Mouse (Mus musculus): ENCODE measurements around the gene Tjp3.
A peak's percentile ranks its signal among the peaks of the same experiment; 100 is the strongest.

Gene Tjp3

DNA sequence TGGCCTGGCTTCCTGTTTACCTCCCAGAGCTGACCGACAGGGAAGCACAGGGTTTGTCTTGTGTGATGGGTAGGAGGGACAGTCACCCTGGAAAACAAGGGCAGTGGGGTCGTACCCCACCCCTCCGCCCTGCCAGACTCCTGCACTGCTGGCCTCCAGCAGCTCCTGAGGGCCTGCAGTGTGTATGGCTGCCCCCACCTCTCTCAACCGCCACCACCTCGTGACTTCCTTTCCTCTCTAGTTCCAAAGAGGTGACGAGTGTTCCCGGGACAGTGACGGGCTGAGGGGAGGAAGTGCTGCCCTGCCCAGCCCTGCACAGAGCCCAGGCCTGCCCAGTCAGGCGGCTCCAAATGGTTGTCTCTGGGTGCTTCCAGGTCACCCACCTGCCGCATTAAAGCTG, 6.5 kb upstream of the Tjp3 start:
- DNase-seq (ENCODE audit: low spot score in 2 of 2): no peak

DNA sequence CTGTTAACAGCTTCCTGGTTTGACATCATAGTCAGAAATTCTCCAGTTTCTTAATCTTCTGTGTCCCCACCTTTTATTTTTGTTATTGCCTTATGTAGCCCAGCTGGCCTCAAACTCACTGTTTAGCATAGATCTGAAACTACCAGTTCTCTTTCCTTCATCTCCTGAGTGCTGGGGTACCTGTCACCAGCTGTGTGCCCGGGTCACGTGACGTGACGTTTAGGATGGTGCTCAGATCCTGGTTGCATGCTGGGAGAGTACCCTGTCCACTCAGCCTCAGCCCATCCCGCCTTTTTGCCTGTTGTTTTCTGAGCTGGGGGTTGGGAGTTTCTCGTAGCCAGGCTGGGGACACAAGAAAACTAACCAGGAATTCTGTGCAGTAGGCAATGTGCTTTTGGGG, 5.9 kb upstream of the Tjp3 start:
- no peak for DNase-seq (ENCODE audit: low spot score in 2 of 2)

DNA sequence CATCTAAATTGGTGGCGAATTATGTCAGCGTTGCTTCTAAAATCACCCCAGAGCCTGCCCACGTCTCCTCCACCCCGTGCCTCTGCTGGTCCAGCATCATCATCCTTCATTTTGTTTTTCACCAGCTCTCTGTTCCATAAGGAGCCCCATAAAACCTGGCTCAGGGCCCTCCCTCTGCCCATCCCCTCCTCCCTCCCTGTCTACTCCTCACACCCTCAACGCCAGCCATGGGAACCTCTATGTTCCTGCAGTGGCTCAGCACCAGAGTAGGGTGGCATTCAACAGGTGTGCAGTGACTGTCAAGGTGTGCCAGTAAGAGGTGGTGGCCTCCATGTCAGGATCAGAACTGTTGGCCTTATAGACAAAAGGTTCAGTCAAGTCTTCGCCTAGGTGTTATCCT, 3.8 kb upstream of the Tjp3 start:
- DNase-seq (ENCODE audit: low spot score in 2 of 2): no peak

DNA sequence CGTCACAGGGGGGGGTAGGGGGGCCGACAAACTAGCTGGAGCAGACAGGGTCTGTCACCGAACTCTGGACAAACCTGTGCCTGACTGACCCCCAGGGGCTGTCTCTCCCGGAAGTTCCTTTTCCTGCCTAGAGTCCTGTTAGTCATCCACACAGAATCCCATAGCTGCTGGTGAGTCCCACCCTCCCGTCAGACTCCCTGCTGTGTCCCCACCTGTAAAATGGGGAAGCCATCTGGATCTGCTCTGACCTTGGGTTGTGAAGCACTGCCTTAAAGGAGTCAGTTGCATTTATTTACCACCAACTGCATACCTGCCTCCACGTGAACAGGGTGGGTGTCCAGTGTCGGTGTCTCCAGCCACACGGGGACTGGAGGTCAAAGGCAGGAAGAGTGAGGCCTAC, 3.1 kb upstream of the Tjp3 start:
- no peak for DNase-seq (ENCODE audit: low spot score in 2 of 2)

DNA sequence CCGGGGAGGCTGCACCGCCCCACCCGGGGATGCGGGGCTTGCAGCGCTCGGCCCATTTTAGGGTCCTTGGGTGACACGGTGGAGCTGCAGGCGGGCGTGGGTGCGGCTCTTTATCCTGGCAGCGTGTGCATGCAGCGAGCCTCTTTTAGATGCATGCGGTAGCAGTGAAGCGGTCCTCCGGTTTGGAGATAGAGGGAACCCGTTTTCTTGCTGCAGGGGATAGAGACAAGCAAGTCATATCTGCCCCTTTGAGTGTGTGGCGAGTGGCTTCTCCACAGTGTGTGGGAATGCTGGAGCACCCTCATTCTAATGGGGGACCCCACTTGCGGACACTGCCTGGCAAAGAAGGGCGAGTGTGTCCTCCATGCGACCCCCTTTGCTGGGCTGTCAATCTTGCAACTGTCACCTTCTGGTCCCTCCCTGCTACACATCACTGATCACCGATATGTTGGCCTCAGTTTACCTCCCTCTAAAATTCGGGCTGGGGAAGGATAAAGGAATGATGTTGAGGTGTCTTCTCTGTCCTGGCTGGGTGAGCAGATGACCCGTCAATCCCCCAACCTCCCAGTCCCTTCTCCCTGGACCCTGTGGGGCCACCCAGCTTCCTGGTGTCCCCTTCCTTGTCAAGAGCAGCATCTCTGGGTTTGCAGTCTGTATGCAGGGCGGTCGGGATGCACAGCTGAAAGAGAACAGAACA, 2.1 kb upstream of the Tjp3 start:
- DNase-seq (ENCODE audit: low spot score in 2 of 2): no peak

DNA sequence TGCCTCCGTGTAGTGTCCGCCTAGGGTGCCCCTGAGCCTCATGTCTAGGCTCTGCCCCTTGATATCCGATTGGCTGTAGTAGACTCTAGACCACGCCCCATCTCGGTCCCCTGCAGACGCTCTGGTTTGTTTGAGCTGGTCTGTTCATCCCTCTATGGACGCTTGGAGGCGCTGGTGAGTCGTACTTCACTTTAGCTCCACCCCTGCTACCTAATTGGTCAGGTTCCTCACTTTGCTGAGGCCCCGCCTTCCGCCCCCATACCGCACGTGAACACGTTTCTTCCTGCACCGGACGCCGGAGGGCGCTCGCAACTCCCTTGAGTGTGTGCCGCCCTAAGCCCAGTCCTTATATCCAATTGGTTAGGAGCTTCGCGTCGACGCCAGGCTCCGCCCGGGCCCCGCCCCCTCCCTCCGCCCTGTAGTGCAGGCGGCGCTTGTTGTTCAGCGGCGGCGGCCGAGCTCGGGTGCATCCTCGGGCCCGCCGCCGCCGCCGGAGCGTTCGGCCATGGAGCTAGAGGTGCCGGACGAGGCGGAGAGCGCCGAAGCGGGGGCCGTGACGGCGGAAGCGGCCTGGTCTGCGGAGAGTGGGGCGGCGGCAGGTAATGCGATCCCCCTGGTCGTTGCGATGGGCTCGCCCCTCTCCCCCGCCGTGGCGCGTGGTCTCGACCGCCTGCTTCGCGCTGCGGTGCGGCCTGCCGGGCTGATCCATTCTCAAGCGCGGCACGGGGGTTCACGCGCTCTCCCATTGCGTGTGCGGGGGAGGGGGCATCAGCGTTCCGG, 1.4 kb upstream of the Tjp3 start, which contains the start of gene Pip5k1c:
Pip5k1c (plus strand) TSS at position 410 of the 780 bp plus-strand sequence.
- DNase-seq (ENCODE audit: low spot score in 2 of 2): peak; percentile 99

DNA sequence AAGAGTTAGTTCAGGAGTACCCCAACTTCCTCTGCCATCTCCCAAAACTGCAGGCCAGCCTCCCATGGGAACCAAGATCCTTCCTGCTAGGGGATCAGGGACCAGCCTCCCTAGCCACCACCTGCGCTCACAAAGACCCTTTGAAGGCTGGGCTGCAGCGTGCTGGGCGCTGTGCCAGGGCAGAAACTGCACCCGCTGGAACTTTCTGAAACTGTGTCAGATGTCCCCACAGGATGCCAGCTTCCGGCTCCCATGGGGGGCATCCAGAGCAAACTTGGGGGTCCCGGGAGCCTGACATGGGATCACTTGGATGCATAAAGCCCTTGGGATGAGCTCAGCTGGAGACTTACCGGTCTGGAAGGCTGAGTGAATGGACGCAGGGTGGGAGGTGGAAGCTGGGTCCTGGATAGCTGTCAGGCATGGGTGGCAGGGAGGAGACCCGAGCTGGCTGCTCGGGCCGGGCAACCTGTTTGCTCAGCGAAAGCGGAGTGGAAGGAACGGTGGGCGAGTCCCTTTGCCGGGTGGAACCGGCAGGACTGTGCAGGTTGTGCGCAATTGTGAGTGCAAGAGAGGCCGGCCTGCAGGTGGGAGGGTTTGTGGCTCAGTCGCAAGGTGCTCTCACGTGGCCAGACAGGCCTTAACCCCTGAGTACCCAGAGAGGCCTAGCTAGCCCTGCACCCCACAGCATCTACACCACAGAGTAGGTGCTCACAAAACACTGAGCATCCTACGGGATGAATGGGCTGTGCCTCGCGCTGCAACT, 502 bp downstream of the Tjp3 start:
- DNase-seq (ENCODE audit: low spot score in 2 of 2): no peak

DNA sequence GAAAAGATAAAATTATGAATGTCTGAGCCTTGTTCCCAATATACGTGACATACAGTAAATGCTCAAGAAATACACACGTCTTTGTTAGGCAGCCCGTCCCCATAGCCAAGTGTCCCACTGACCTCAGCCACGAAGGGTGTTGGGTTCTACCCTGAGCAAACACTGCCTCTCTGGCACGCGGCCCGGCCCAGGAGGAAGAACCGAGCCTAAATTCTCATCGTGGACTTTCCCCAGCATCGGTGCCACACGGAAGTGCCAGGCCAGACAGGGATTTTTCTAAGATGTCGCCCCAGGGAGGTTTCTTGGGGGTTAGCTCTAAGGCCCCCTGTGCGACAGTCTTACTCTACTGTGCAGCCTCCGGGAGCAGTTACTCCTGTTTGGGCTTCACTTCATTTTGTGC, 1.6 kb downstream of the Tjp3 start:
- no peak for DNase-seq (ENCODE audit: low spot score in 2 of 2)

DNA sequence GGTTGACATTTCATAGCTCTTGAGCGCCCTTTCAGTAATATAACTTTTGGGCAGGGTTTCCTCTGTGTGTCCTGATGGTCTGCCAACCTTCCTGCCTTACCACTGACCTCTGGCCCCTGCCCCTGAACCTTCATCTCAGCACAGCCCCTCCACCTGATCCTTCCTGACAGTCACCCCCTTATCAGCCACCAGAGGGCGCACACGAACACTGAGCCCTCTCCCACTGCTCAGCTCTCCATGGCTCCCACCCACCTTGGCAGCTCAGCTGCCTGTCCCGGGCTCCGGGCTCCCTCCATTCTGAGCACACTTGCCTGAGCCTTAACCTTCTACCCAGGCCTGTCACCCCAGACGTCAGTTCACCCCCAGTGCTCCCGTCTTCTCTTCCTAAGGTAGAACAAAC, 2.1 kb downstream of the Tjp3 start:
- DNase-seq (ENCODE audit: low spot score in 2 of 2): no peak

DNA sequence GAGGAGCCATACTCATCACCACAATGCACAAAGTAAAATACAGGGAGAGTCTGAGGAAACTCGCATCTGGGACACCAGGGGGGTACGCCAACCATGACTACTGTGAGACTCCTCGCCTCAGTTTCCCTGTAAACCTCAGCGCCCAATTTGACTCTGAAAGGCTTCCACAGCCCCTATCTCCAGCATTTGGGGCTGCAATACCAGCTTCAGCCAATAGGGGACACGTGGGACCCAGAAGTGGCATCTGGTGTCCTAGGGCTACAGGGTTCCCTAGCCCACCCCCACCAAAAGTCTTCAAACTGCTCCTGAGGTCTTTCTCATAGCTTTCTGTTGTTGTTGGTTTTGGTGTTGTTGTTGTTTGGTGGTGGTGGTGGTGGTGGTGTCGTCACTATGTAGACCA, 2.8 kb downstream of the Tjp3 start:
- DNase-seq (ENCODE audit: low spot score in 2 of 2): no peak

DNA sequence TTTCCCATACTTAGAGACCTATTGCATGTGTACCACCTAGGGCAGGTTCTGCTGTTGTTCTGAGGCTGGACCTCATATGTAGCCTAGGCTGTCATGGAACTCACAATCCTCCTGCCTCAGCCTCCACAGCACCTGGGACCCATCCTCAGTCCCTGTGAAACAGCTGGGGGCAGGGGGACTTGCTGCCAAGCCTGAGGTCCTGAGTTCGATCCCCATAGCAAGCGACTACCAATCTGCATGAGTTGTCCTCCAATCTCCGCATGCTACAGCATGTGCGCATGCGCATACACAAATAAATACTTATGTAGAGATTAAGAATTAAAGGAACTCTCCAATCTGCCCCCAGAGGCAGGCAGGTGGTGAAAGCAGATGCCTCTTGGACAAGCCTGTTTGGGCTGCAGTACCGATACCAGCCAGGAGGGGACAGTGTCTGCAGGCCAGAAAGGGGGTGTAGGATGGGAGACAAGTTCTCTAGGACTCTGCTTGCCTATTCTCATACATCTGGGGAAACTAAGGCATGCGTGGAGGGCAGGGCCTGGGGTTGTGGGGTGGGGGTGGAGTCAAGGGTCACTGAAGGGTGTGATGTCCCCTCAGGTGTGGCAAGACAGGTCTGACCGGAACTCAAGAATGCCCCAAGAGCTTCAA, 3.7 kb downstream of the Tjp3 start:
- DNase-seq (ENCODE audit: low spot score in 2 of 2): no peak

DNA sequence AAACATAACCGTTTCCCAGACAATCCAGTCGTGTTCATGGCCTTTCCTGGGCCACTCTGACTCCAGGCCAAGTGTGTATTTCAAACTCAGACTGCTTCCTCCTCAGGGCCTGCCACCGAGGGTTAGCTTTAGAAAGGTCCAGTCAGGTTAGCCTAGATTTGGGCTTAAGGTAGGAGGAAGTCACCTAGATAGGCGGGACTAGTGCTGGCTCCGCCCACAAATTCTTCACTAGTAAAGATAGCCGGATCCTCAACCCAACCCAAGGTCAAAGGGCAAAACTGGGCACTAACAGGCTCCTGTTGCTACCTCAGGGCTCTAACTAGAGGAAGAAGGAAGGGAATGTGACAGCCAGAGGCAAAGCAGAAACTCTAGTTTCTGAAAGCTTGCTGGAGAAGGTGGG, 4.8 kb downstream of the Tjp3 start:
- no peak for DNase-seq (ENCODE audit: low spot score in 2 of 2)

DNA sequence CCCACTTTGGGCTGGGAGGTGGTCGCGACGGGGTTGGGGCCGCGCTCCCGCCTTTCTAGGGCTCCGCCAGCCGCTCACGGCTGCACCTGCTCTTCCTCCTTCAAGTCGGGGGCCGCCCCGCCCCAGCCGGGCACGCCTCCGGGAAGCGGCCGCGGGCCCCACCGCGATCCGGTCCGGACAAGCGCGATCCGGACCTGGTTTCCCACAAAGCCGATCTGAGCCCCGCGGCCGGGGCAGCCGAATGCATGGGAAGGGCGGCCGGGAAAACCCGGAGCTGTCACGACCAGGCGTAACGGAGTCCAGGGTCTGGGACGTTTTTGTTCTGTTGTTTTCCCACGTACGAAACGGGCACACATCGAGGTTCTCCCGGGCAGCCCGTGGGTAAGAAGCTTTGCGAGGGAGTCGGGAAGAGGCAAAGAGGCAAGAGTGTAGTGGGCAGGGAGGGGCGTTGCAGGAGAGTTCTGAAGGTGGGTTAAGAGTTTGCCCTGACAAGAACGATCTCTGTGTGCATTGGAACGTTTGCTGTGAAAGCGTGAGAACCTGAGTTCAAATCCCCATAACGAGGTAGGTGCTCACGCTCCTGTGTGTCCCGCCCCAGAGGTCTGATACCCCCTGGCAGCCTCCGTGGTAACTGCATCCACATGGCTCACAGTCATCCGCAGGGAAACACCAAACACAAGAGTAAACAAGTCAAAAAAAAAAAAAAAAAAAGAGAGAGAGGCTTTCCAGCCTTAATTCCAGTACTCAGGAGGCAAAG, 5.5 kb downstream of the Tjp3 start:
- peak; percentile 62 to 74 for DNase-seq (ENCODE audit: low spot score in 2 of 2)

DNA sequence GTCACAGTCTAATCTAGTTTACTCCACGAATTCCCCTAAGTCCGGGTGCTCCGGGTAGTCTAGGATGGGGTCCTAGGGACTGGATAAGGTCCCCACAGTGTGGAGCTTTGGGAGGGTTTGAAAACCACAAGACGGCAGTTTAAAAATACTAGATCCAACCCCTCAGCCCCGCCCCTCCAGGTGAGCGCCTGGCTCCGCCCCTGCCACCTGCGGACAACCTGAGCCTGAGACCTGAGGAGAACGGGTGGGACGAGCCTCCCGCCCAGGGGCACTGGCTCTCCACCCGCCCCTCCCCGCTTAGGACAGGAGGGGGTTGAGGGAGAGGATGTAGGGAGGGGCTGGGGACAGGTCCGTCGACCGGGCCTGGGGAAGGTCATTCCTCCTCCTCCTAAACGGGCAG, 6.7 kb downstream of the Tjp3 start:
- DNase-seq (ENCODE audit: low spot score in 2 of 2): no peak

DNA sequence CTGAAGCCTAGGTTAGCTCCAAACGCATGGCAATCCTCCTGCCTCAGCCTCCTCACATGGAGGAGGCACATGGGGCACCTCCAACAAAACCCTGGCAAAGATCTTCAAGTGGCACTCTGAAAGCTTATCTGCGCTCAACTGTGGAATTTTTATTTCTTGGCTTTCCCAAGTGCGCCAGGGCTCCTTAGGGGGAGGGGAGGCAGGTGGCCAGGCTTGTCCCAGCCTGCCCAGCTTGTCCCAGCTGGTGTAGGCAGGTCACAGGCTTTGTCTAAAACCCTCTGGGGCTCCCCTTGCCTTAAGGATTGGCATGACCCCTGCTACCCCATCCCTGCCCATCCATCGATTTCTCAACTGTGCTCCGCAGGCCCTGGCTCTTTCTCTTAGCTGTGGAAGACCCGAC, 7.2 kb downstream of the Tjp3 start:
- DNase-seq (ENCODE audit: low spot score in 2 of 2): no peak

DNA sequence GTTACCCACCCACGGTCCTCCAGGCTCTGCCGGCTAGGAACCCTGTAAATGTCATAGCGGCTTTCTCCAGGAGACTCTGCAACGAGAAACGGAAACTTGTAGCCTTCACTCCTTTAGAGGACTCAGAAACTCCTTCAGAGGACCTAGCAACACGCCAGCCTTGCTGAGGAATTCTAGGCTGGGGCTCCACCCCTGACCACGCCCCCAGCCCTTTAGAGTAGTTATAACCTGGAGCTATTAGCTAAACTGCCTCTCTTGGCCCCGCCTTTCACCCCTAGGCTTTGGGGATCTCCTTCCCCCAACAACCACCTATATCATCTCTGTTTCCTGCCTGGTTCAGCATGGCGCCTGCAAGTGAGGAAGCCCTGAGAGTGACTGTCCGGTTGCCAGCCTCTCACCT, 11.9 kb downstream of the Tjp3 start:
- DNase-seq (ENCODE audit: low spot score in 2 of 2): no peak

DNA sequence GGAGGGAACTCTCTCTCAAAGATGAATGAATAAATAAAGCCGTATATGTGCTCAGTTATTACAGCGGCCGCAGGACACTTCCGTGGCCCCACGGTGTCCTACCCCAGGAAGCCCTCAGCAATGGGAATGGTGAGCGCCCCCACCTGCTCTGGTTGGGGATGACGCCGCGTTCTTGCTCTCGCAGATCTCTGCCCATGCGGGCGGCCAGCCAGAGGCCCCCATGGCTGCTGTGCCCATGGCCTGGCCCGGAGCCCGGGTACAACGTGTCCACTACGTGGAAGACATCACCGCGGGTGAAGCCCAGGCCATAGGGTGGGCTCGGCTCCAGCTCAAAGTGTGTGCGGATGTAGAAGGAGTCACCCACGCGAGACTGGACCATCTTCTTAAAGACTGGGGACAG, 13.7 kb downstream of the Tjp3 start:
- no peak for DNase-seq (ENCODE audit: low spot score in 2 of 2)

DNA sequence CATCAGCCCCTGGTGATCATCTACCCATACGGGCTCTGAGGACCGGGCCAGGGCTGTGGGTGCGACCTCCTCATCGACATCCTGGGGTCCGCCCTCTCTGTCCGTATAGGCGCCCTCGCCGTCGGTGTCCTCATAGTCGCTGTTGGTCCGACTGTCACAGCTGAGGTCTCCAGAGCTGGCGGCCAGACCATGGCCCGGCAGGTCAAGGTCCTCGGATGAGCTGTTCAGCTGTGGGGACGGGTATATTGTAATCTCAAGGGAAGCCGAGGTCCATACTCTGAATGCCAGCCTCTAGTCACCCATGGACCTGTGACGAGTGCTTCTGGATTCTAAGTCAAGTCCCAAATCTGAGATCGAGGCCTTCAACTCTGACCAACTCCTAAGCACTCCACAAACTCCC, 17.5 kb downstream of the Tjp3 start:
- no peak for DNase-seq (ENCODE audit: low spot score in 2 of 2)

DNA sequence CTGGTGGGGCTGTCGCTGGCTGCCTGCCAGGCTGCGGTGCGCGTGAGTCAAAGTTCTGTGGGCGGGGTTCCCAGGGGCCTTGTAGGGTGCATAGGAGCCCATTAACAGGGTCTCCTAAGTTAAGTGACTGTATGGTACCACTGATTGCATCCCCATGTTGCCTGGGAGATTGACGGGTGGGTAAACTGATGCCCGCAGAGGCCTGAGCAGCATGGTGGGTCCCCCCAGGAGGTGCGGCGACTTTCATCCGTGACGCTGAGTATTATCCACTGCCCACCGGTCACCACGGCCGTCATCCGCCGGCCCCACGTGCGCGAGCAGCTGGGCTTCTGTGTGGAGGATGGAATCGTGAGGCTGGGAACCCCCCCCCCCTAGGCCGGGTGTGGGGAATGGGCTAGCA, 19.0 kb downstream of the Tjp3 start:
- no peak for DNase-seq (ENCODE audit: low spot score in 2 of 2)

DNA sequence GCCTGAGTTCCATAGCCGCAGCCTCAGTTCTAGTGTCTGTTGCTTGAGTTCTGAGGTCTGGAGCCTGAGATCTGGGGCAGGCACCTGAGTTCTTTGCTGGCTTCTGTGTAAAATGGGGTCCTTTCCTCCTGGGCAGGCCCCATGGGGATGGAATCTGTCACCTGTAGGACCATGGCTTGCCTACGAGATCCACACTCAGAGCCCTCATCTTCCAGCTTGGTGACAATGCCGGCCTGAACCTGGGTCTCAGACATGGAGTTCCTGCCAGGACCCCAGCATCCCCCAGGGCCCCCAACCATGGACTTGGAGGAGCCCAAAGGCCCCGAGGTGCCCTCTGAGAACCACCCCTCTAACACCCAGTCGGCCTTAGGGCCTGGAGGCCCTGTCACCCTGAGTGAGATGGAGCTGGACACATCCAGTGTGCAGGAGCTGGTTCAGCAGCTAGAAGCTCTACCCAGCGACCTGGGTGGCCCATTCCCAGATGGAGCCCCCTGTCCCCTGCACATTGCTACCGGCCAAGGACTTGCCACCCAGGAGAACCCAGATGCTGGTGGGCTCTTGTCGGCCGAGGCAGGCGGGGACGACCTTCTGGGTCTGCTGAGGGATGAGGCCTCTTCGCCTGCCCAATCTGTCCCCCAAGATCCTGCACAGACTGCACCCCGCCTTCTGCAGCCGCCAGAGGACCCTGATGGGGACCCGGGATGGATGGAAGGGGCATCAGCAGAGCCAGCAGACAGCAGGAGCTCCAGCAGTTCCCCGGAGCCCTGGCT, 22.6 kb downstream of the Tjp3 start:
- no peak for DNase-seq (ENCODE audit: low spot score in 2 of 2)

DNA sequence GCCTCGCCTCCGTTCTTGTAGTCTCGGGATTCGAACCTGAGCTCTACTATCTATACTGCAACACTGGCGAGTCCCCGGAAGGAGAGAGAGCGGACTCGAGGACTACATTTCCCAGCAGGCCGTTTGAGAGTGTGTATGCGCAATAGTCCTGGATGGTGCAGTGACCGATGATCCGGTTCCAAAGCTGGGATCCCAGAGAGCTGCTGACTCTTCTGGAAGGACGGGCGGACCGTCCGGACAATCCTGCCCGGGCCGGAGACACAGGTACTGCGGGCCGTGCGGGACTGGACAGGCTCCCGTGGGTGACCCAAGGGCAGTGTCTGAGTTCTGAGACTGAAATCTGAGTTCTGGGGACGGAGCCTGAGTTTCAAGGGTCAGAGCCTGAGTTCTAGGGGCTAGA, 23.3 kb downstream of the Tjp3 start:
- DNase-seq (ENCODE audit: low spot score in 2 of 2): peak; percentile 62 to 63

Data from frontal cortex, postnatal 25 days (tissue).